Mouse (Mus musculus): Measurements from ENCODE around the gene Zfp3.
A peak's percentile ranks its signal among the peaks of the same experiment; 100 is the strongest.
"Not testable (repeated sequence)": the region's sequence is repeated elsewhere in the genome, so short reads cannot be mapped to it uniquely, and the experiment has no call there.

Zfp3 gene

DNA sequence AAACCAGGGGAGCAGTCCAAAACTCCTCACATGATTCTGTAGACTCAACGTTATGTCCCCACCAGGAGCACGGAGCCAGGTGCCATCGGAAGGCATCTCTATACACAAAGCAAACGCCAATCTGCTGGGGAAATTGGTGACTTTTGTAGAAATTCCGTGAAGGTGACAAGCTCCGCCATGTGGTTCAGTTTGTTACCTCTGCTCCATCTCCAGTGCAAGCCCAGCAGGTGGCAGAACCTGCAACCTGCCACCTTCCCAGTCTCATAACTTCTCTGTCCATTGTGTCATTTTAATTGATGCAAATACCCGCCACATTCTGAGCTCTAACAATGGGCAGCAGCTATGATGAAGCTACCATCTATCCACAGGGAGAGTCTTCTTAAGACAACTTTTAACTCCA, 9.1 kb upstream of the Zfp3 start:
- no peak for DNase-seq (ENCODE audit: low read depth in 1 of 2, low spot score in 2 of 2)

DNA sequence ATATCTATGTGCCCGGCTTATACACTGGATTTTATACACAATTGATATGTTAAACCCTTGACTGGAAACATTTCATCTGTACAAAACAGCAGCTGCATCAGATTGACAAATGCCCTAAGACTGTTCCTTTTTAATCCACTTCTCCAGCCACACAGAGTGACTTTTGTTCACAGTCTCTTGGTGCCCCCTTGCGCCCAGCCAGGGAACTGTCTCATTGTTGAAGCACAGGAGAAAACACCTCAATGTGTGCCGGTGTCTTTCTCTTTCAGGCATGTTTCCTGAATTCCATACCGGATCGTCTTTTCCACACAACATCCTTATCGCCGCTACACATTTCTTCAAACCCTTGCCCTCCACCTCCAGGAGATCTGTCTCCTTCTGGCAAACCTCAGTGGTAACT, 8.4 kb upstream of the Zfp3 start:
- DNase-seq (ENCODE audit: low read depth in 1 of 2, low spot score in 2 of 2): peak; percentile 13 to 68

DNA sequence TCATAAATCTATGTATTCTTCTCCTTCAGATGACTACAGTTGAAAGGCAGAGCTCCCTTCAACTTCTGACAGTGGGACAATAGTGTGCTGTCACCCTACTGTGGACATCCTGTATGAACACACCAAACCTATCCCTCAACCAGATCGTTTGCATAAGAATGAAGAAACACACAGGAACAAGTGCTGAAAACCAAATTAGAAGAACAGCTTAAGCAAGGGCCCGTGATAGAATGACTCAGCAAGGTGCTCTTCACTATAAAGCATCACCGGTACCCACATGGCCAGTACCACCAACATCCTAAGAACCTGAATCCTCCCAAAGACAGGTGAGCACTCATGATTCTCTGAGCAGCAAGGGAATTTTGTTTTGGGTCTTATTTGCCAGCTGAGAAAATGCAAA, 3.6 kb upstream of the Zfp3 start:
- DNase-seq (ENCODE audit: low read depth in 1 of 2, low spot score in 2 of 2): not testable (repeated sequence)

DNA sequence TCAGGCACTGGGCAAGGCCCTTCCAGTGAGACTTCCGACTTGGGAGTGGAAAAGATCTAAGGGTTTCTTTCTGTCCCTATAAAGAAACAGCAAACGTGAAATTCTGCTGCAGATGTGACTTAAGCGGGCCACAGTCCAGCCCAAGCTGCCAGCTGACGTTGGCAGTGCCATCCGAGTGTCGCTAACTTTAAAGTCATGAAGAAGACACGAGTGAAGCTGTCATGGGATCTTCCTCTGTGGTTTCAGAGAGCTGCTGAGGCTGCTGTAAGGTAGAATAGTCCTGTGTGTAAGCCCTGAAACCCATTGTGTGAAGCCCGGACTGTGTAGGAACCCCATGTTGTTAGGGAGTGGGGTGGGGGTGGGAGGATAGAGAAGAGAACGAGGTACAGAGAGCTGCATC, 1.4 kb upstream of the Zfp3 start:
- DNase-seq (ENCODE audit: low read depth in 1 of 2, low spot score in 2 of 2): no peak

DNA sequence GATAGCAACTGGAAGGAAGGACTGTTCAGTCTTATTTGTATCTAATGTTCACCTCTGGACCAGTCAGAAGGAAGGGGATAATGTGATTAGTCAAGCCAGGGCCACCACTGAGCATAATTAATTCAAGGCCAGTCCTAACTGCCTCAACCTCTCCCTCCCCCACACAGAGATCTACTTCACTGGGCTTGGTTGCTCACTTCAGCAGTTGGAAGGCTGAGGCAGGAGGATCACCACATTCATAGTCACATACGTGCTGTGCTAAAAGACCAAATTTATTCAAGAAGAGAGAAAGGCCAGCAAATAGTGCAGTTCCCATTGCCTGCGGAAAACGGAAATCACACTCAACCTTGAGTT, 450 bp upstream of the Zfp3 start:
- no peak for DNase-seq (ENCODE audit: low read depth in 1 of 2, low spot score in 2 of 2)

DNA sequence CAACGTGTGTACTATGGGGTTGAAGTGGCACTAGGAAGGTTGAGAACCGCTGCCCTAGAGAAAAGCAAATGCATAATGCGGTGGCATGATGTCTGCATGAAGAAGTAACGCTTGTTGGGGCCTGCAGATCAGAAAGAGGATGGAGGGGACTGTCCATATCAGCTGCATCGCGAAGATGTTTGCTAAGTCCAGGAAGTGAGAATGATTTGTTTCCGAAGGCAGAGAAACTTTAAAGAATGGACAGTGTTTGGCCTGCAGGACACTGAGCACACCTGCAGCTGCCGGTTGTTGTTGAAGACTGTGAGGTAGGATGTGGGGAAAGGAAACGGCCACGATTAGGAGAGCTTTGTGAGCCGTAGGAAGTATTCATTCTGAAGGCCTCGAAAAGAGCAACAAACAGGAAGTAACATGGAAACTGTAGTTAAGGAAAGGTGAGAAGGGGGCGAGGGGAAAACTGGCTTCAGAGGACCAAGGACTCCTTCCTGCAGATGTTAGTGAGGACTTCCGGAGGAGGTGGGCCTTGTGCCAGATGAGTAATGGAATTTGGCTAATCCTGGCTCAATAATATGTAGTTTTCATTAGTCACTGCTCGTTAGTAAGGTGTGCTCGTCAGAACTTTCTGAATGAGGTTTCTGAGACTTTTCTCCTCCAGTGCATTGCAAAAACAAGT, 1.9 kb downstream of the Zfp3 start:
- no peak for DNase-seq (ENCODE audit: low read depth in 1 of 2, low spot score in 2 of 2)

DNA sequence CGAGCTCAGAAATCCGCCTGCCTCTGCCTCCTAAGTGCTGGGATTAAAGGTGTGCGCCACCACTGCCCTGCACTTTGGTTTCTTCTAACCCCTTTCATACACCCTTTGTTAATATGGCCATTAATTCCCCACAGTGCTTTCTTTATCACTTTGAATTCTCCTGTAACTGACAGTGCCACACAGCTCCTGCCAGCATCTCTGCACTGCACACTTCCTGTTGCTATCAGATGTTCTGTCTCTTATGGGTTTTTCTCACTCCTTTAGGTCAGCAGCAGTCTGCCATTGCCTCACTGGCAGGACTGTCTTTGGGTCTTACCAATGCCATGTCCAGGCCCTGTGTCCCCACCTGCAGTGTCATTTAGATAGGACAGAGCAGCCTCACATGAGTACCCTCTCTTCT, 6.8 kb downstream of the Zfp3 start:
- no peak for DNase-seq (ENCODE audit: low read depth in 1 of 2, low spot score in 2 of 2)

DNA sequence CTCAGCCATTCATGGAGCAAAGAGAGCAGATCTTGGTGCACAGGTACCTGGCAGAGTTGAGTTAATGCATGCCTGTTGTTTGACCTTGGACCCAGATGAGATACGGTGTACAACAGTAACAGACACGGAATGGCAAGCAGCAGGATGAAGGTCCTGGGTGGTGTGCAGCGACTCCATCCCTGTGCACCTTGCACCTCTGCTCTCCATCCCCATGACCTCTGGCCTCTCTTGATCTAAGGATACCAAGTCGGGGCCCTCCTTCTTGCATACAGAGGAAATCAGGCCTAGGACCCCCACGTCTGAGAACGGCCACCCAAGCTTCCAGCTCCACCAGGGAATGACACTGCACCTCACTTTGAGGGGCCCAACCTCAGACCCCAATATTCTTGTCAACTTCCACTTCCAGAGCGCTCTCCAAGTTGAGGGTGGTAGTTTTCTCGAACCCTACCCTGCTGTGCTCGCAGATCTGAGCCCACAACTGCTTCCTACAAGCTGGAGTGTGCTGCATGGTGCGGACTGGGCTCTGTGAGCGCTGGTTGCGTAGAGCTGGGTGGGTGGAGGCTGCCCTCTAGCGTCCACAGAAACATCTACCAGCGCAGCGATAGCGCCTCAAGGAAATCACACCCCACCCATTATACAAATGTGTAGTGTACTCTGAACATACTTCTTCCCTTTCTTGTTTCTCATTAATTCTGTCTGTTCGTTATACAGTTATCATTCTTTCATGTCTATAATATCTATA, 13.0 kb downstream of the Zfp3 start:
- DNase-seq (ENCODE audit: low read depth in 1 of 2, low spot score in 2 of 2): peak in 1 of 2 experiments; percentile 46

DNA sequence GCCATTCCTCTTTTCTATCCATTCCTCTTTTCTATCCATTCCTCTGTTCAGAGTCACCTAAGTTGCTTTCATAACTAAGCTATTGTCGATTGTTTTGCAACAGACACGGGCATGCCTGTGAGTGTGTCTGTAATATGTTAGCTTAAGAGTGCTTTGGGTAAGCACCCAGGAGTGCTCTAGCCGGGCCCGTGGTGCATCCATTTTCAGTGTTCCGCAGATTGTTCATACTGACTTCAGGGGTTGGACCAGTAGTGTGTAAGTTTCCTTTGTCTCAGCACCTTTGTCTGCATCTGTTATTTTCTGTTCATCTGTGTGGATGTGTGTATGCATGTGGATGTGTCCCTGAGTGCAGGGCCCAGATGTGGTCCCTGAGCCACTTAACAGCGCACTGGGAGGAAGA, 13.6 kb downstream of the Zfp3 start:
- no peak for DNase-seq (ENCODE audit: low read depth in 1 of 2, low spot score in 2 of 2)

DNA sequence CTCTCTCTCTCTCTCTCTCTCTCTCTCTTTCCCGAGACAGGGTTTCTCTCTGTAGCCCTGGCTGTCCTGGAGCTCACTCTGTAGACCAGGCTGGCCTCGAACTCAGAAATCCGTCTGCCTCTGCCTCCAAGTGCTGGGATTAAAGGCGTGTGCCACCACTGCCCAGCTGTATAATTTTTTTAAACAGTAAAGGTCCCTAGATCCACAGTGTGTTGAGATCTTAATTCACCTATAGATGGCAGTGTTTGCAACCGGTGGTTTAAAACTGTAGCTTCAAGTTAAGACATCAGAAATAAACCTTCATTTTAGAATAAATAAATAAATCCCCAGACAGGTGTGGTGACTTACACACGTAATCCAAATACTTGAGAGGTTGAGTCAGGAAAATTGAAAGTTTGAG, 14.0 kb downstream of the Zfp3 start:
- DNase-seq (ENCODE audit: low read depth in 1 of 2, low spot score in 2 of 2): not testable (repeated sequence)

DNA sequence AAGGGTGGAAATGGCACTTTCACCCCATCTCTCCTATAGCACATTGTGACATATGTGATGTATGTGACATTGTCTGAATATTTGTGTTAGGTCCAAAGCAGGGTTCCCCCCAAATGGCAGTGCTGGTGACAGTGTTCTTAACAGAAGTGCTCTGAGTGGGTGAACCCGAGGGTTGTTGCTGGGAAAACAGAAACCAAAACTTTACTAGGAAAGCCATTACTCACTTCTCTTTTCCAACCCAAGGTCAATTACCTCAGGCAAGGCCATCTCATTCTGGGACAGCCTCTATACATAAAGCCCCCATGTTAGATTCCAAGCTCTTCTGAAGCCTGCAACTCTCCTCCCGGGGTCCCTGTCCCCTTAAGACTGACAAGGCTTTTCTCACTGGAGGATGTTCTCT, 21.9 kb downstream of the Zfp3 start:
- no peak for DNase-seq (ENCODE audit: low read depth in 1 of 2, low spot score in 2 of 2)

DNA sequence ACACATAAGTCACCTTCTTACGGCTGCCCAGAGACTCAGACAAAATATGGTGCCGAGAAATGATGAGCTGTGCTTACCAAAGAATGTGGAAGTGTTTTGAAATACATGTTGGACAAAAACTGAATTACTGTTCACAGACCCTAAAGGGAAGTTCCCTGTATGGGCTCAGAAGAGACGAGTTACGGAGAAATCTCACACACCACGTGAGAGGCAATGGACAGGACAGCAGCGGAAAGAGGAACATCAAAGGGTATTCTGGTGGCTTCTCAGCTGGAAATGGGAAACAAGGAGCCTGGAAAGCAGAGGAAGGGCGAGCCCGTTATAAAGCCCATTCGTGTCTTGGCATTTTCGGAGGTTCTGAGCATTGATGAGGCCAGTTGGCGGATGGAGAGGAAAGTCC, 23.0 kb downstream of the Zfp3 start:
- peak; percentile 51 to 62 for DNase-seq (ENCODE audit: low read depth in 1 of 2, low spot score in 2 of 2)

DNA sequence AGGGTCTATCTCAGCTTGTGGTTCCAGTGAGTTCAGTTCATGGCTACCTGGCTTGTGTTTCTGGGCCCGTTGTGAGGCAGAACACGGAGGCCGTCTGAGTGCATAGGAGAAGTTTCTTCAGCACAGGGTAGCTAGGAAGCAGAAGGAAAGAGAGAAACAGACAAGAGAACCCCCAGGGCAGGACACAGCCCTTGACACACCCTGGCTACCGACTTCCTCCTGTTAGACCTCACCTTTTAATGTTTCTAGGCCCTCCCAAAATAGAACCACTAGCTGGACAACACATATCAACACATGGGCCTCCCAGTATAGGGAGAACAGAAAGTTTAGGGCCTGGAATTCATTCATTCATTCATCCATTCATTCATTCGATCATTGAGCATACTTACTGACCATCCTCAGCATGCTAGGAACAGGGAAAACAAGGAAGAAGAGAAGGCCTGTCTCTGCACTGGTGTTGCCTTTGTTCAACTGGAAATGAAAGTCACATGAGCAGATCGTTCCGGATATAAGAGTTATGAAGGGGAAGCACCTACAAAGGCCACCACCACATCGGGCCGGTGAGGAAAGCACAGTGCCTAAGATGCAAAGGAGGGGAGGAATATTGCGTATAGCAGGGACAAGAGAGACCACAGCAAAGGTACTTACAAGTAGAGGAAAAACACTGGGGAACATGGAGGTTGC, 25.1 kb downstream of the Zfp3 start:
- DNase-seq (ENCODE audit: low read depth in 1 of 2, low spot score in 2 of 2): no peak

DNA sequence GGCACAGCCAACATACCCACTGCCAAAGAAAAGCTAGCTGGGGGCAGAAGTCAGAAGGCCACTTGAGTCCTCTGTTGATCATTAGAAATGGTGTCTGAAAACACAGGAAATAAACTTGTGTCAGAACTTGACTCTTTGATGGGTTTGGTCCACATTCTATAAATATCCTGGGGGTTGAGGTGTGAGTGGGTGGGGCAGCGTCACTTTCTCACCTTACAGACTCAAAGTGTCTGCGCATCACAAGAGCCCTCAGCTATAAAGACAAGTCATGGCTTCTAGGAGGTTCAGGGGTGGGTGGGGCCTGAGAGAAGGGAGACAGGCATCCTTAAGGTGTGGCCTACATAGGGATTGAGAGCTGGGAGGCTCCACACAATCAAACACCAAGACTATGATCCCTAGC, 26.4 kb downstream of the Zfp3 start:
- no peak for DNase-seq (ENCODE audit: low read depth in 1 of 2, low spot score in 2 of 2)

DNA sequence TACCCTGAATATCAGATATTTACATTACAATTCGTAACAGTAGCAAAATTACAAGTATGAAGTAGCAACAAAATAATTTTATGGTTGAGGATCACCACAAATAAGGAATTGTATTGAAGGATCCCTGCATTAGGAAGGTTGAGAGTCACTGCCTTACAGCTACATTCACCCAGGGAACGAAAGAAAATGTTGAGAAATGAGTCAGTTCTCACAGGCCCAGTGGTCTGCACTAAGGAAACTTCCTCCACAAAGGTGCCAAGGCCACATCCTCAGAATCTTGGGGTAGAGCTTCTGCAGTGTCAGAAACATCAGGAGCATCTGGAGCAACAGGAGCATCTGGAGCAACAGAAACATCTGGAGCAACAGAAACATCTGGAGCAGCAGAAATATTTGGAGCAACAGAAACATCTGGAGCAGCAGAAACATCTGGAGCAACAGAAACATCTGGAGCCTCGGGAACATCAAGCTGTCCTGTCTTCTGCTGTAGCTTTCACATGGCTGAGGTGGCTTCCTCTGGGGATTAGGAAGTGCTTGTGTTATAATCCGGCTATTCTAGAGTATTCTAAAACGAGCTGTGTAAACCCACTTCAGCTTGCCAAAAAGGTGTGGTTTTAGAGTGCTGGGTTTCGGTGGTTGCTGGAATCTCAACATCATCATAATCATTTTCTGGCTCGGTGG, 27.0 kb downstream of the Zfp3 start:
- DNase-seq (ENCODE audit: low read depth in 1 of 2, low spot score in 2 of 2): no peak

DNA sequence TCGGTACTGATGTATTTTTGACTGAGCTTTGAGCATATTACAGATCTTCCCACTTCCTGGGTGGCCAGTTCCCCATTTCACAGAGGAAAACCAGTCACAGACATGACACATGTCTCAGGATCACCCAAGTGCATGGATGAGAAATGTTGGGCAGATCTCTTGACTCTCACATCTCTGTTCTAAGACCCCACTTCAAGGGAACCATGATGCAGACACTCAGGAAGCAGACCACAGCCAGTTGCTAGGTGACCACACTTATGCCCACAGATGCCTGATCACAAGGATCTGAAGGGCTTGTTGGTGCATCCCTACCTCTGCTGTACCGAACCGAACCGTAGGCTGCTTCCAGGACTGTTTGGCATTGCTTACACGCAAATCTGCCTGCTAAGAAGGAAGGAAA, 27.7 kb downstream of the Zfp3 start:
- no peak for DNase-seq (ENCODE audit: low read depth in 1 of 2, low spot score in 2 of 2)

DNA sequence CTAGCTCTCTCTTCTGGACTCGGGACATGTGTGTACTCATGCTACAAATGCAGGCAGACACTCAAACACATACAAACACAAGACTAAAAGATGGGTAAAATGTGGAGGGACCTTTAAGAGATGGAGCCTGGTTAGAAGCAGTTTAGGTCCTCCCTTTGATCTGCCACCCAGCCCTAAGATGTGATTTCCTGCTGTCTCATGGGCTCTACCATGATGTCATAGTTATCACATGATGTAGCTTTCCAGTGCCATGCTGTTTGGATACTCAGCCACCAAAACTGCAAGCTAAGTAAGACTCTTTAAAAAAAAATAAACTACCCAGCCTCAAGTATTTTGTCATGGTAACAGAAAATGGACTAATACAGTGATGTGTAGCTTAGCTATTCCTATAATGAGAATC, 28.4 kb downstream of the Zfp3 start:
- no peak for DNase-seq (ENCODE audit: low read depth in 1 of 2, low spot score in 2 of 2)

DNA sequence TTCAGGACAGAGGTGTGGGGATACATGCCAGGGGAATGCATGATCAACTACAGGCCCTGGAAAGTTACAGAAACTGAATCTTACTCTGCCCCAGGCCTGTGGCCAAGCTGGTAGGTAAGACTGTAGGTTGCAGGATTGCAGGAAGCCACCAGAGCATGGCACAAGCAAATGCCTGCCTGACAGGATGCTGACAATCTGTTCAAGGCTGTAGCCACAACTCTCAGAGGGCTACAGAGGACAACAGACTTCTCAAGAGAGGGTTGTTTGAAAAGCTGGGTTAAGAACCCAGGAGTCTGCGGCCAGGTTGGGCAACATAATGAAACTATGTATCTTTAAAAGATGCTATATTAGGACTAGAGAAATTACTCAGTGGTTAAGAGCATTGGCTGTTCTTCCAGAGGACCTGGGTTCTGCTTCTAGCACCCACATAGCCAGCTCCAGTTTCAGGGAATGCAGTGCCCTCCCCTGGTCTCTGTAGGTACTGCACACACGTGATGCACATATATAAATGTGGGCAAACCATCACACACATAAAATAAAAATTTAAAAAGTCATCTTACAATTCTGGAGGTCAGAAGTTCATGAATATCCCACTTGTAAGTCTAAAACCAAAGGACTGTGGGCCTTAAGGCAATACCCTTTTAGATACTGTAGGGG, 38.3 kb downstream of the Zfp3 start:
- no peak for DNase-seq (ENCODE audit: low read depth in 1 of 2, low spot score in 2 of 2)

DNA sequence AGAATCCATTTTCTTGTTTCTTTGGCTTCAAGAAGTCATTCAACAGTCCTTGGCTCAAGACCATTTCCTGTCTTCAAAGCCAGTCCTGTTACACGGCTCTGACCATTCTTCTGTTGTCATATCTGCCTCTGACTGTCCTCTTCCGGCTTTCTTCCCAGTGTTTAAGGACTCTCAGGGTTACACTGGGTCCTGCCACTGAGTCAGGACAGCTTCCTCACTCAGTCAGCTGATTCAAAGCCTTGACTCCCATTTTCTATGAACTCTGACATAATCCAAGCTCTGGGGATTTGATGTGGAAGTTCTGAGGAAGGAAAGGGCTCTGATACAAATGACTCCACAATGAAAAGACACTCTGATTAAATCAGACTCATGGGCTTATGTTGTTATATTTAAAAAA, 38.9 kb downstream of the Zfp3 start:
- DNase-seq (ENCODE audit: low read depth in 1 of 2, low spot score in 2 of 2): no peak

DNA sequence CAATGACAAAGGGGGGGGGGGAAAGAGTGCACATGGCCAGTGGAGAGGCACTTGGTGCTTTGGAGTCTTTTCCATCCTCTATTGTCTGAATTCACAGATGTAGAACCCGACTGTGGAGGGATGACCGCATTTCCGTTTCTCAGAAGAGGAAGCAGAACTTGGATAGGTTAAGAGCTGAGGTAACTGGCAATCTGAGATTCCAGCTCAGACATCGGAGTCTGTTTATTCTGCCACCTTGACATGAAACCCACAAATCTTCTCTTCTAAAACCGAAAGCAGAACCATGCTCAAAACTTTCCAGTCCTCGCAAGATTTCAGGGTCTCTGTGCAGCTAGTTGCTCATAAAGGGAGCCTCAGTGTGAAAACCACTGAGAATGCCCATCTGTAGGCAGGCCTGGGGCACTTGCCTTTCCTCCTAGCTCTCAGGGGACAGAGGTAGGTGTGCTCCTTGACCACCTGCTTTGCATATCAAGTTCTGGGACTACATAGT, 39.7 kb downstream of the Zfp3 start:
- DNase-seq (ENCODE audit: low read depth in 1 of 2, low spot score in 2 of 2): no peak

DNA sequence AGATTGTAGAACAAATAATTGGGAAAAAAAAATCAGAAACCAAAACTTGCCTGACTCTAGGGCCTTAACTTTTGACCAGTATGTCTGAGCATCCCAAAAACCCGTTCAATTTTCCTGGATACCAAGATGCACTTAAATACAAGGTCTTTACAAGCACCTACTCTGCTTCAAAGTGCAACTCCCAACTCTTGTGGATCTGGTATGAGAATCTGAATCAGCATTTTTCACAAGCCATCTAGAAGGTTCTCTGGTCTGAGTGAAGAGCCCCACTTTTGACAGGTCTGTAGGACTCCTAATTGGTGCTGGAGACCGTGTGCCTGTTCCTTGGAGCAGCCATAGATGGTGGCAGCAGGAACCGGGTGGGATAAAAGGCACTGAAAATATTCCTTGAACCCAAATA, 40.4 kb downstream of the Zfp3 start:
- DNase-seq (ENCODE audit: low read depth in 1 of 2, low spot score in 2 of 2): no peak
